Mouse (Mus musculus): ENCODE measurements around the gene Gm17359.

Gene Gm17359

GRCm38 (mm10) chr3:79358721-79359120 lies 22.3 kb downstream of the Gm17359 start:
- DNase-seq: no peak

- DNase-seq: no peak
These were observed 24.0 kb downstream of the Gm17359 start for GRCm38 (mm10) chr3:79360317-79361101.

- no peak for DNase-seq
These were observed 29.6 kb downstream of the Gm17359 start for GRCm38 (mm10) chr3:79366098-79366497.

- no peak for DNase-seq
These were observed 31.8 kb downstream of the Gm17359 start for GRCm38 (mm10) chr3:79368306-79368705.

GRCm38 (mm10) chr3:79370385-79370929 lies 34.0 kb downstream of the Gm17359 start:
- DNase-seq: no peak

- no peak for DNase-seq
These were observed 35.2 kb downstream of the Gm17359 start for GRCm38 (mm10) chr3:79371506-79372195.

GRCm38 (mm10) chr3:79373930-79374329 lies 37.5 kb downstream of the Gm17359 start:
- DNase-seq: no peak

- DNase-seq: no peak
These were observed 41.6 kb downstream of the Gm17359 start for GRCm38 (mm10) chr3:79378086-79378485.

GRCm38 (mm10) chr3:79379255-79379836 lies 42.9 kb downstream of the Gm17359 start:
- DNase-seq: no peak

- DNase-seq: no peak
These were observed 43.6 kb downstream of the Gm17359 start for GRCm38 (mm10) chr3:79379873-79380595.

GRCm38 (mm10) chr3:79381398-79381797 lies 44.9 kb downstream of the Gm17359 start:
- no peak for DNase-seq

GRCm38 (mm10) chr3:79385434-79386029 lies 49.1 kb downstream of the Gm17359 start:
- no peak for DNase-seq

GRCm38 (mm10) chr3:79389081-79389480 lies 52.6 kb downstream of the Gm17359 start:
- DNase-seq: no peak

- no peak for DNase-seq
These were observed 64.1 kb downstream of the Gm17359 start for GRCm38 (mm10) chr3:79400552-79400951.

GRCm38 (mm10) chr3:79402056-79402455 lies 65.6 kb downstream of the Gm17359 start:
- DNase-seq: no peak

GRCm38 (mm10) chr3:79408546-79408945 lies 72.1 kb downstream of the Gm17359 start:
- DNase-seq: no peak

- no peak for DNase-seq
These were observed 73.6 kb downstream of the Gm17359 start for GRCm38 (mm10) chr3:79409927-79410628.

GRCm38 (mm10) chr3:79410629-79410995 lies 74.2 kb downstream of the Gm17359 start:
- DNase-seq: no peak

GRCm38 (mm10) chr3:79411666-79412065 lies 75.2 kb downstream of the Gm17359 start:
- DNase-seq: no peak

- DNase-seq: no peak
These were observed 77.0 kb downstream of the Gm17359 start for GRCm38 (mm10) chr3:79413492-79413891.

GRCm38 (mm10) chr3:79415081-79415480 lies 78.6 kb downstream of the Gm17359 start:
- no peak for DNase-seq

- no peak for DNase-seq
These were observed 79.5 kb downstream of the Gm17359 start for GRCm38 (mm10) chr3:79415929-79416328.
